Mouse (Mus musculus): ENCODE results near the gene Col2a1.

DNA sequence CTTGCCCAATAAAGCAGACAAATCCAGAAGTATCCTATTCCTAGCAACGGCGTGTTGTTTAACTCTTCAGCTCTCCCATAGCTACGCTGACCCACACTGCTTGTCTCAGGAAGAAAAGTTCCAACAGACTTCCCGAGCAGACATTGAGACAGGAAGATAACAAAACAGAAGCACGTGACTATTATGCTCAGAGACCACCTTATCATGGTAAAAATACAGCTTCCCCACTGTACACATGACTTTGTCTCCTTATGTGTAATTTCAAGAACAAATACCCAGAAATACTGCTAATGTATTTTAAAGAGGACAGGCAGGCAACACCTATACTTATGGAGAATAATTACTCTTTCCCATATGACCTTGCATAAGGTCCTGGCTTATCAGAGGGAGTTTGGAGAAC, 47.2 kb upstream of the Col2a1 start:
- no peak for TF ChIP-seq CTCF (IDR thresholded peaks at IDR 0.05; ENCODE audit: borderline replicate concordance, insufficient read depth, low read depth, low read length)
- no peak for TF ChIP-seq POLR2A (IDR thresholded peaks at IDR 0.05; ENCODE audit: borderline replicate concordance, insufficient read depth, low read length)

Data from cerebellum, adult 2 months (tissue).